Mouse (Mus musculus) forebrain, postnatal 0 days (tissue): ENCODE data around the gene Rai14. TPM values are rescaled to one million over a fixed set of nuclear protein-coding genes. Genes with fewer than 3 reads are reported as not detected.

ENCODE experiments used
- ATAC-seq: fragments of 200-750 bp; cut with Nextera tagmentation; 2 replicates; pipeline ENCODE4 v1.8.0; 2017; ENCODE audit warnings: mild to moderate bottlenecking, moderate library complexity
- DNase-seq: peaks from one replicate; pipeline ENCODE4 v3.0.0-alpha.2; 2015
- H3K27ac ChIP-seq: fragments of 300-500 bp; sonication (generic); 2 replicates; pipeline ENCODE4 v1.5.1; 2014; ENCODE audit warnings: low read depth, mild to moderate bottlenecking, antibody characterized with exemption, low read length, moderate library complexity, mixed read lengths
- H3K27me3 ChIP-seq: fragments of 300-500 bp; sonication (generic); 2 replicates; pipeline ENCODE4 v1.6.1; 2014; ENCODE audit warnings: mild to moderate bottlenecking, low read length, mixed read lengths; ENCODE audit not compliant: insufficient read depth
- H3K36me3 ChIP-seq: fragments of 300-500 bp; sonication (generic); 2 replicates; pipeline ENCODE4 v1.6.1; 2014; ENCODE audit warnings: mild to moderate bottlenecking, moderate library complexity; ENCODE audit not compliant: insufficient read depth
- H3K4me1 ChIP-seq: fragments of 300-500 bp; sonication (generic); 2 replicates; pipeline ENCODE4 v1.6.1; 2014; ENCODE audit warnings: antibody characterized with exemption; ENCODE audit not compliant: insufficient read depth
- H3K4me2 ChIP-seq: fragments of 300-500 bp; sonication (generic); 2 replicates; pipeline ENCODE4 v1.6.1; 2014; ENCODE audit warnings: low read depth, mild to moderate bottlenecking, moderate library complexity
- H3K4me3 ChIP-seq: fragments of 300-500 bp; sonication (generic); 2 replicates; pipeline ENCODE4 v1.5.1; 2014; ENCODE audit warnings: low read depth, low read length, mixed read lengths
- H3K9ac ChIP-seq: fragments of 300-500 bp; sonication (generic); 2 replicates; pipeline ENCODE4 v1.6.1; 2014; ENCODE audit warnings: mild to moderate bottlenecking
- H3K9me3 ChIP-seq: fragments of 300-500 bp; sonication (generic); 2 replicates; pipeline ENCODE4 v1.6.1; 2016; ENCODE audit warnings: low read length
- CTCF ChIP-seq: sonication (generic); IDR thresholded peaks from 2 replicates; pipeline ENCODE4 v1.5.1; 2016; ENCODE audit warnings: antibody characterized with exemption, control low read depth, low read depth
- WGBS: fragments of 180-500 bp; shearing (Covaris S2); extraction: QIAGEN DNeasy Blood & Tissue Kit; methylation state at CpG from one replicate; pipeline ENCODE4 v1.1.7; 2014; 5-methylcytosine and 5-hydroxymethylcytosine counted together
- polyA plus RNA-seq: library from polyadenylated mRNA; unstranded; fragments of >200 nt; fragmentation: Nextera tagmentation; extraction: Ambion mirVana; gene quantifications from 2 replicates; pipeline ENCODE4 v1.2.1, GENCODE M21; 2015
- total RNA-seq: library from RNA; depleted of rRNA; stranded (reverse); fragments of >200 nt; gene quantifications from 2 replicates; pipeline ENCODE4 v1.2.3, GENCODE M21; 2014; rRNA removed

The Rai14 gene
- total and polyA plus RNA-seq, 2 experiments from 2014 or later: 5.5 to 12.7 TPM

- TF ChIP-seq CTCF: no peak
- H3K4me1 ChIP-seq: no peaks in the 10 kb centered on the region
- ATAC-seq (no peak), DNase-seq (no peak)
- WGBS: 83% methylated on average over 4 of the region's 4 CpGs
- H3K4me3 ChIP-seq: no peak overlapping the region
- no peak overlapping the region for H3K27ac ChIP-seq
- no peaks in the 10 kb centered on the region for H3K27me3 ChIP-seq
- H3K4me2 ChIP-seq: no peak overlapping the region
- no peak overlapping the region for H3K9ac ChIP-seq
- H3K9me3 ChIP-seq: no peaks in the 10 kb centered on the region
- no peaks in the 10 kb centered on the region for H3K36me3 ChIP-seq
Measured at GRCm38 (mm10) chr15:10531352-10531751, 183.1 kb downstream of the Rai14 start.

- TF ChIP-seq CTCF: no peak
- Histone ChIP-seq H3K36me3 (no peaks in the 10 kb centered on the region), H3K4me2 (no peak overlapping the region), H3K27ac (no peak overlapping the region), H3K27me3 (no peaks in the 10 kb centered on the region), H3K4me3 (no peak overlapping the region), H3K9me3 (no peaks in the 10 kb centered on the region), H3K4me1 (no peaks in the 10 kb centered on the region), H3K9ac (no peak overlapping the region)
- 86% methylated on average over 1 of the region's 1 CpGs for WGBS
- no peak for ATAC-seq
- DNase-seq: no peak
Measured at GRCm38 (mm10) chr15:10525896-10526295, 188.5 kb downstream of the Rai14 start.

Other genes starting within 250 kb of the Rai14 start
- 10.5 and 13.8 TPM in 2 replicates for gene Dnajc21, start 244.1 kb downstream of the Rai14 start, total RNA-seq
- gene Dnajc21, start 244.1 kb downstream of the Rai14 start, polyA plus RNA-seq: 8.1 and 10.3 TPM in 2 replicates
- gene Brix1, start 228.7 kb downstream of the Rai14 start, total RNA-seq: 9.5 and 9.9 TPM in 2 replicates
- 64.8 and 66.4 TPM in 2 replicates for gene Brix1, start 228.7 kb downstream of the Rai14 start, polyA plus RNA-seq
- 22.0 and 23.3 TPM in 2 replicates for gene Rad1, start 228.6 kb downstream of the Rai14 start, total RNA-seq
- 15.6 and 18.7 TPM in 2 replicates for gene Rad1, start 228.6 kb downstream of the Rai14 start, polyA plus RNA-seq
- gene Ttc23l, start 156.0 kb downstream of the Rai14 start, total RNA-seq: not detected in 2 replicates
- gene Ttc23l, start 156.0 kb downstream of the Rai14 start, polyA plus RNA-seq: not detected in 2 replicates
- 0.85 and 3.0 TPM in 2 replicates for gene C1qtnf3, start 237.7 kb upstream of the Rai14 start, total RNA-seq
- gene C1qtnf3, start 237.7 kb upstream of the Rai14 start, polyA plus RNA-seq: 0.36 and 0.56 TPM in 2 replicates